Comparison of ENCODE assay signal across 10 mouse cellular contexts in genomic region chr8:124386225-124386899, GRCm38 (mm10). TPM values are rescaled to one million over a fixed set of nuclear protein-coding genes. Genes with fewer than 3 reads are reported as not detected.
DNase-seq lines count a peak whose midpoint lies in the region; ATAC-seq and TF ChIP-seq lines count a peak whose summit lies in the region.
"Had no signal": no experiment of that assay in that cellular context is flagged by ENCODE, and none has a peak within 500 bp of the region (broad histone marks: within the 10 kb centered on the region; RNA-seq: fewer than 3 reads in every experiment).

No protein-coding gene starts in this region.

- H3K36me3 ChIP-seq in liver, postnatal 0 days (replicated peaks; ENCODE audit: insufficient read depth, low read length): no peaks in the 10 kb centered on the region

- no peaks in the 10 kb centered on the region for H3K27me3 ChIP-seq in liver, postnatal 0 days (ENCODE audit: insufficient read depth, low read length)

- TF ChIP-seq CTCF in liver, postnatal 0 days (IDR thresholded peaks at IDR 0.05; ENCODE audit: low read depth): no peak

- no peak for ATAC-seq in liver, postnatal 0 days

- no peaks in the 10 kb centered on the region for H3K9me3 ChIP-seq in liver, postnatal 0 days (ENCODE audit: low read length)

- no peak overlapping the region for H3K4me2 ChIP-seq in liver, postnatal 0 days (ENCODE audit: low read depth, low read length)

- no peak overlapping the region for H3K4me3 ChIP-seq in liver, postnatal 0 days (ENCODE audit: low read depth, low read length)

- H3K27ac ChIP-seq in liver, postnatal 0 days (ENCODE audit: low read depth): no peak overlapping the region

- H3K9ac ChIP-seq in liver, postnatal 0 days (replicated peaks): no peak overlapping the region

- 74% methylated on average over 23 of the region's 23 CpGs for WGBS in liver, postnatal 0 days (ENCODE audit: insufficient replicate concordance)

- no peak for TF ChIP-seq EP300 in liver, postnatal 0 days (IDR thresholded peaks at IDR 0.05; ENCODE audit: low read depth)

- DNase-seq in right cerebral cortex, adult 18-20 months: peak; percentile 90
- no peak for DNase-seq in right cerebral cortex, postnatal 14 days
- peak; percentile 69 to 77 for DNase-seq in cerebellum, postnatal 10 days
- DNase-seq in left cerebral cortex, adult 18-20 months (ENCODE audit: low spot score in 2 of 2): peak; percentile 74 to 77
- DNase-seq in telencephalon, adult 2 months (ENCODE audit: low read depth, low spot score): peak; percentile 90
- DNase-seq in gastrocnemius, postnatal 4 days (ENCODE audit: low spot score in 2 of 2): no peak
- DNase-seq in liver, postnatal 0 days: no peak
- no peak for DNase-seq in lung, postnatal 36 days
- DNase-seq: kidney, adult 8-10 months; lung, postnatal 14 days had no signal

- no peaks in the 10 kb centered on the region for H3K4me1 ChIP-seq in liver, postnatal 0 days (ENCODE audit: insufficient read depth)

RNA-seq across cellular contexts. Expression of gene Pgbd5, which starts 53.1 kb away (rescaled TPM):
- total RNA-seq in left cerebral cortex, adult 18-20 months (2021): 100 to 1,000 TPM; 208 to 219 TPM
- 1 to 10 TPM; 2.0 to 2.5 TPM for total RNA-seq in gastrocnemius, postnatal 4 days (2021)
- polyA plus RNA-seq in liver, postnatal 0 days (2015; fragmentation: Nextera tagmentation; extraction: Ambion mirVana): 0.13 and 0.18 TPM in 2 replicates

Comparison
In these comparisons a context has a peak if more than half of its experiments do, and no peak if none do; other contexts are left out.
1. DNase-seq: peak in right cerebral cortex, adult 18-20 months (single experiment), cerebellum, postnatal 10 days (2 of 2), left cerebral cortex, adult 18-20 months (2 of 2) and telencephalon, adult 2 months (single experiment); none in right cerebral cortex, postnatal 14 days (single experiment), gastrocnemius, postnatal 4 days (0 of 2), liver, postnatal 0 days (single experiment) and lung, postnatal 36 days (single experiment).
2. RNA of gene Pgbd5, which starts 53.1 kb away (total RNA-seq): 208 to 219 TPM in left cerebral cortex, adult 18-20 months; 2.0 to 2.5 TPM in gastrocnemius, postnatal 4 days; every median in the first group is over 10 times any median in the second.